Mouse (Mus musculus) ES-Bruce4 (cell line): ENCODE measurements around the gene Gse1.

ENCODE experiments used
- CTCF ChIP-seq: IDR thresholded peaks from one replicate; pipeline ENCODE4 v1.8.1; 2011; ENCODE audit warnings: low read depth, low read length
- POLR2A ChIP-seq: IDR thresholded peaks from one replicate; pipeline ENCODE4 v1.8.1; 2011; ENCODE audit warnings: low read length; ENCODE audit not compliant: insufficient read depth

DNA sequence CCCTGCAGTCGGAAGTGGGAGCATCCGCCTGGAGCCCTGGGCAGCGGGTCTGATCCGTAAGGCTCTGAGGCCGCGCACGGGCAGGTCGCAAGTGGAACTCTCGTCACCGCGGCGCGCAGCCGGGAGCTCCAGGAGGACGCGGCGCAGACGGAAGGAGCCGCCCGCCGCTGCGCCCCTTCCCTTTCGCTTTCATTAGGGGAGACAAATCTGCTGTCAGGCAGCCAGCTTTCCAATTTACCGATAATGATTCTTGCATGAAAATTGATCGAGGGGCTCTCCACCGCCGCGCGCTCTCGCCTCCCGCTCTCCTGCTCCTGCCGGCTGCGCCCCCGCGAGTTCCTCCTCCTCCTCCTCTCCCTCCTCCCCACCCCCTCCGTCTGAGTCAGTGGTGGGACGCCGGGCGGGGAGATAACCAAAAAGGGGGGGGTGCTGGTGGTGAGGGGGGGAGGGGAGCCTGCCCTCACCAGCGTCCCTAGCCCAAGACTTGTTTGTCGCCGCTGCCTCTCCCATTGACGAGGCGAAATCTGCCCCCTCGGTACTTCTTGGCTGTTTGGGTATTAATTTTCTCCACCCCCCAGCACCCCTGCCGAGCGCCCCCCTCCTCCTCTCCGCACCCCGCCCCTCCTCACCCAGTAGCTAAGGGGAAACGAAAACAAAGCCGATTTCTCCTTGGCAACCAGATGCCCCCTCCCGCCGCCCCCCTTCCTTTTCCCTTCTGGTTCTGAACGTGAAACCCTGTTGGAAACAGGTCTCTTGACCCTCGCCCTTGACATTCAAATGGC, 259.7 kb downstream of the Gse1 start:
- TF ChIP-seq CTCF (no peak), POLR2A (no peak)
